Mouse (Mus musculus) CH12.LX (cell line): Measurements from ENCODE around the gene Stx5a. TPM values are rescaled to one million over a fixed set of nuclear protein-coding genes. Genes with fewer than 3 reads are reported as not detected.
A peak's percentile ranks its signal among the peaks of the same experiment; 100 is the strongest.

ENCODE experiments used
- DNase-seq: peaks from one replicate; pipeline ENCODE4 v3.0.0-alpha.2; 2013; ENCODE audit errors: extremely low read depth
- H3K27ac ChIP-seq: 2 replicates; pipeline ENCODE4 v1.5.1; 2012; ENCODE audit warnings: low read depth, mild to moderate bottlenecking, control low read depth, moderate library complexity; ENCODE audit not compliant: insufficient read depth
- H3K27me3 ChIP-seq: replicated peaks from 2 replicates; pipeline ENCODE3; 2012; ENCODE audit warnings: inconsistent platforms
- H3K36me3 ChIP-seq, 2 experiments: replicated peaks in 1 of 2; 2 replicates each; pipeline versions ENCODE3 to v1.6.1; 2012; ENCODE audit warnings: inconsistent platforms in 1 of 2, low read length in 1 of 2, mild to moderate bottlenecking in 1 of 2, mixed read lengths in 1 of 2, moderate library complexity in 1 of 2; ENCODE audit not compliant: control insufficient read depth in 1 of 2, insufficient read depth in 1 of 2
- H3K4me1 ChIP-seq, 2 experiments: 2 replicates each; pipeline ENCODE4 v1.6.1; 2012; ENCODE audit warnings: inconsistent platforms in 1 of 2, moderate library complexity in 1 of 2; ENCODE audit not compliant: insufficient read depth in 2 of 2, control insufficient read depth in 1 of 2
- H3K4me2 ChIP-seq: 2 replicates; pipeline ENCODE4 v1.6.1; 2012; ENCODE audit warnings: low read depth, mild to moderate bottlenecking, control low read depth; ENCODE audit not compliant: poor library complexity, insufficient read depth, severe bottlenecking
- H3K4me3 ChIP-seq, 3 experiments: fragments of 150-350 bp in 1 of 3; sonication (generic) in 1 of 3; replicated peaks in 1 of 3; 2 replicates each; pipeline versions ENCODE3 to v1.5.1; 2011 to 2012; ENCODE audit warnings: low read depth in 2 of 3, low read length in 2 of 3, mild to moderate bottlenecking in 2 of 3, moderate library complexity in 2 of 3, control low read depth in 1 of 3, improper control_type of control experiment in 1 of 3, inconsistent platforms in 1 of 3, mixed read lengths in 1 of 3; ENCODE audit not compliant: poor library complexity in 1 of 3
- H3K79me2 ChIP-seq: replicated peaks from 2 replicates; pipeline ENCODE4 v1.6.1; 2012; ENCODE audit warnings: mild to moderate bottlenecking, moderate library complexity; ENCODE audit not compliant: control insufficient read depth, poor library complexity, insufficient read depth, severe bottlenecking; ENCODE audit errors: extremely low read depth
- H3K9ac ChIP-seq: 2 replicates; pipeline ENCODE4 v1.6.1; 2012; ENCODE audit warnings: low read depth, mild to moderate bottlenecking, control low read depth, moderate library complexity; ENCODE audit not compliant: insufficient read depth
- H3K9me3 ChIP-seq: replicated peaks from 2 replicates; pipeline ENCODE3; 2012; ENCODE audit warnings: low read length, inconsistent platforms, mixed read lengths
- BHLHE40 ChIP-seq: IDR thresholded peaks from 2 replicates; pipeline ENCODE4 v1.6.1; 2011; ENCODE audit warnings: mild to moderate bottlenecking, low read depth, low read length, improper control_type of control experiment
- CHD1 ChIP-seq: IDR thresholded peaks from 2 replicates; pipeline ENCODE4 v1.6.1; 2012; ENCODE audit warnings: low read depth, low read length, improper control_type of control experiment, inconsistent platforms
- CHD2 ChIP-seq: IDR thresholded peaks from 2 replicates; pipeline ENCODE4 v1.6.1; 2011; ENCODE audit warnings: low read length, improper control_type of control experiment
- CTCF ChIP-seq, 2 experiments: IDR thresholded peaks in 1 of 2; conservative IDR thresholded peaks in 1 of 2; 2 replicates each; pipeline ENCODE4 v1.5.1; 2011 to 2012; ENCODE audit warnings: low read depth in 2 of 2, low read length in 2 of 2, improper control_type of control experiment in 1 of 2, inconsistent platforms in 1 of 2, mild to moderate bottlenecking in 1 of 2, moderate library complexity in 1 of 2
- ELF1 ChIP-seq: IDR thresholded peaks from 2 replicates; pipeline ENCODE4 v1.6.1; 2014; ENCODE audit warnings: low read depth, mild to moderate bottlenecking, inconsistent platforms, low read length, improper control_type of control experiment
- EP300 ChIP-seq: IDR thresholded peaks from 2 replicates; pipeline ENCODE4 v1.6.1; 2011; ENCODE audit warnings: low read length, improper control_type of control experiment
- ETS1 ChIP-seq: conservative IDR thresholded peaks from 2 replicates; pipeline ENCODE4 v1.6.1; 2012; ENCODE audit warnings: low read depth, mild to moderate bottlenecking, inconsistent platforms, low read length, improper control_type of control experiment, moderate library complexity
- GABPA ChIP-seq: IDR thresholded peaks from 2 replicates; pipeline ENCODE4 v1.6.1; 2012; ENCODE audit warnings: low read depth, low read length, improper control_type of control experiment, inconsistent platforms; ENCODE audit not compliant: insufficient replicate concordance
- JUN ChIP-seq: IDR thresholded peaks from 2 replicates; pipeline ENCODE4 v1.6.1; 2011; ENCODE audit warnings: low read depth, mild to moderate bottlenecking, low read length, improper control_type of control experiment, moderate library complexity; ENCODE audit not compliant: insufficient read depth
- KAT2A ChIP-seq: IDR thresholded peaks from 2 replicates; pipeline ENCODE4 v1.6.1; 2012; ENCODE audit warnings: low read length, improper control_type of control experiment, inconsistent platforms; ENCODE audit not compliant: insufficient replicate concordance
- MAFK ChIP-seq: IDR thresholded peaks from 2 replicates; pipeline ENCODE4 v1.6.1; 2011; ENCODE audit warnings: low read length, improper control_type of control experiment; ENCODE audit not compliant: insufficient replicate concordance
- MAX ChIP-seq: IDR thresholded peaks from 2 replicates; pipeline ENCODE4 v1.6.1; 2011; ENCODE audit warnings: low read length, improper control_type of control experiment
- MAZ ChIP-seq: IDR thresholded peaks from 2 replicates; pipeline ENCODE4 v1.6.1; 2012; ENCODE audit warnings: low read depth, mild to moderate bottlenecking, inconsistent platforms, low read length, improper control_type of control experiment, moderate library complexity
- MYC ChIP-seq: IDR thresholded peaks from 2 replicates; pipeline ENCODE4 v1.6.1; 2011; ENCODE audit warnings: low read depth, mild to moderate bottlenecking, improper control_type of control experiment, low read length
- NRF1 ChIP-seq: IDR thresholded peaks from 2 replicates; pipeline ENCODE4 v1.6.1; 2014; ENCODE audit warnings: low read depth, mild to moderate bottlenecking, inconsistent platforms, low read length, improper control_type of control experiment, moderate library complexity
- PAX5 ChIP-seq: IDR thresholded peaks from 2 replicates; pipeline ENCODE4 v1.6.1; 2012; ENCODE audit warnings: low read length, inconsistent platforms, mixed read lengths
- POLR2AphosphoS2 ChIP-seq: IDR thresholded peaks from 2 replicates; pipeline ENCODE4 v1.6.1; 2011; ENCODE audit warnings: low read depth, low read length, improper control_type of control experiment
- RAD21 ChIP-seq: IDR thresholded peaks from 2 replicates; pipeline ENCODE4 v1.6.1; 2011; ENCODE audit warnings: low read depth, mild to moderate bottlenecking, low read length, improper control_type of control experiment, moderate library complexity
- RCOR1 ChIP-seq: conservative IDR thresholded peaks from 2 replicates; pipeline ENCODE4 v1.6.1; 2012; ENCODE audit warnings: low read depth, mild to moderate bottlenecking, inconsistent platforms, low read length, improper control_type of control experiment
- SIN3A ChIP-seq: IDR thresholded peaks from 2 replicates; pipeline ENCODE4 v1.6.1; 2012; ENCODE audit warnings: low read length, improper control_type of control experiment, inconsistent platforms
- TCF12 ChIP-seq: IDR thresholded peaks from 2 replicates; pipeline ENCODE4 v1.6.1; 2014; ENCODE audit warnings: low read depth, mild to moderate bottlenecking, inconsistent platforms, low read length, improper control_type of control experiment
- UBTF ChIP-seq: IDR thresholded peaks from 2 replicates; pipeline ENCODE4 v1.6.1; 2012; ENCODE audit warnings: low read depth, mild to moderate bottlenecking, inconsistent platforms, low read length, improper control_type of control experiment, moderate library complexity
- USF1 ChIP-seq: IDR thresholded peaks from 2 replicates; pipeline ENCODE4 v1.6.1; 2014; ENCODE audit warnings: low read depth, mild to moderate bottlenecking, inconsistent platforms, low read length, improper control_type of control experiment
- ZC3H11A ChIP-seq: IDR thresholded peaks from 2 replicates; pipeline ENCODE4 v1.6.1; 2012; ENCODE audit warnings: low read depth, mild to moderate bottlenecking, inconsistent platforms, low read length, improper control_type of control experiment
- ZKSCAN1 ChIP-seq: IDR thresholded peaks from 2 replicates; pipeline ENCODE4 v1.6.1; 2012; ENCODE audit warnings: low read depth, inconsistent platforms, low read length, improper control_type of control experiment, borderline replicate concordance
- ZNF384 ChIP-seq: IDR thresholded peaks from 2 replicates; pipeline ENCODE4 v1.6.1; 2012; ENCODE audit warnings: low read depth, low read length, improper control_type of control experiment, inconsistent platforms
- dilution Hi-C: fragments of 300-500 bp; cut with MboI; formaldehyde crosslinking; loops from 2 replicates; pipeline ENCODE4 v1.14.3; 2020; ENCODE audit warnings: low sequenced_read_pairs; ENCODE audit not compliant: extremely low pct_unique_long_range_greater_than_20kb, extremely low pct_ligation_motif_present
- in situ Hi-C: fragments of 300-500 bp; cut with MboI; formaldehyde crosslinking; loops from 3 replicates; pipeline ENCODE4 v1.14.3; 2019; ENCODE audit warnings: low sequenced_read_pairs, low pct_ligation_motif_present, low pct_unique_long_range_greater_than_20kb, mixed read lengths
- polyA plus RNA-seq: library from polyadenylated mRNA; unstranded; fragments of >175 nt; gene quantifications from 2 replicates; pipeline ENCODE4 v1.2.1, GENCODE M21; 2012; ENCODE audit warnings: low read depth; ENCODE audit not compliant: insufficient read length
- total RNA-seq, 2 experiments: library from RNA; depleted of rRNA; stranded (reverse); fragments of 300-350 nt in 1 of 2; fragments of >200 nt in 1 of 2; gene quantifications; 2 replicates each; pipeline ENCODE4 v1.2.3; 2012 to 2014

Stx5a gene
- total and polyA plus RNA-seq, 3 experiments, result 35.2 to 49.1 (median 48.1) TPM

DNA sequence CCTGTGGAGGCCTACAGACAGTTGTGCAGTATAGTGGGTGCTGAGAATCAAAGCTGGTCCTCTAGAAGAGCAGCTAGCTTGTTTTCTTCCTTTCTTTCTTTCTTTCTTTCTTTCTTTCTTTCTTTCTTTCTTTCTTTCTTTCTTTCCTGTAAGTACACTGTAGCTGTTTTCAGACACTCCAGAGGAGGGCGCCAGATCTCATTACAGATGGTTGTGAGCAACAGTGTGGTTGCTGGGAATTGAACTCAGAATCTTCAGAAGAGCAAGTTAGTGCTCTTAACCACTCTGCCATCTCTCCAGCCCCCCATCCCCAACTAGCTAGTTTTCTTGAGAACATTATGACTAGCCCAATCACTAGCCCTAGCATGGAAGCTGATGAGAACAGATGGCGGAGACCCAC is 19.5 kb downstream of the Stx5a start:
- Histone ChIP-seq H3K4me1 (peaks cover 4 to 41% of the 10 kb centered on the region in 2 experiments; a peak in 3 of 4 replicates), H3K27me3 (no peaks in the 10 kb centered on the region), H3K4me2 (no peak overlapping the region), H3K36me3 (peaks cover 38 to 46% of the 10 kb centered on the region in 2 experiments), H3K9me3 (peaks cover 10% of the 10 kb centered on the region)
- dilution Hi-C loops (no loop called here), in situ Hi-C loops (no loop called here)
- no peak for DNase-seq
- TF ChIP-seq CTCF (conservative IDR thresholded peaks at IDR 0.05 in 1 of 2, IDR thresholded peaks at IDR 0.05 in 1 of 2; ENCODE audit: low read depth in 2 of 2, low read length in 2 of 2) (peak in 1 of 2 experiments; percentile 30; a peak in 1 of 4 replicates), ZNF384 (no peak), UBTF (no peak), GABPA (no peak), PAX5 (no peak), CHD1 (no peak), SIN3A (no peak)
- TF ChIP-seq, all 38 proteins: peak for 1
- H3K27ac ChIP-seq, result no peak overlapping the region
- H3K79me2 ChIP-seq, result peaks cover 68% of the 10 kb centered on the region
- H3K9ac ChIP-seq, result no peak overlapping the region
- no peak overlapping the region for H3K4me3 ChIP-seq

DNA sequence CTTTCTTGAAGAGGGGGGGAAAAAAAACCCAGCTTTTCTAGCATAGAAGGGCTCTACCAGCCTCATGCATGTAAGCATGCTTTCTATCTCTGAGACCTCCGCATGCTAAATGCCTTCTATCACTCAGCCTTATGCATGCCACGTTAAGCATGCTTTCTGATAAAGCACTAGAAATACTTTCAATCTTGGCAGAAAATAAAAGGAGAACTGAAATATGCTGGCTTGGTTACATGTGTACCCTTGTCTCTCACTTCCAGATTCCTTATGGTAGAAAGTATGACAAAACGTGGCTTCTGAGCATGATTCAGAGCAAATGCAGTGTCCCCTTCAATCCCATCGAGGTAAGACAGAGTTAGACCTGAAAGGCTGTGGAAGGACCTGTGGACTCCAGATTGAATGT is 22.1 kb downstream of the Stx5a start:
- peaks cover 4 to 32% of the 10 kb centered on the region in 2 experiments; a peak in 3 of 4 replicates for H3K4me1 ChIP-seq
- no peak overlapping the region for H3K4me3 ChIP-seq
- H3K9me3 ChIP-seq, result peaks cover 11% of the 10 kb centered on the region
- no peak overlapping the region for H3K4me2 ChIP-seq
- dilution Hi-C loops (no loop called here), in situ Hi-C loops (no loop called here)
- no peak for DNase-seq
- TF ChIP-seq KAT2A, result no peak
- TF ChIP-seq EP300, result peak; percentile 50; the same call in 1 of the 2 replicates
- TF ChIP-seq MYC, result peak; percentile 73
- no peak for TF ChIP-seq POLR2AphosphoS2
- no peak for TF ChIP-seq PAX5
- 0 out of 2 replicates have a peak, but pooled peaks have one; percentile 34 for TF ChIP-seq MAX
- no peak for TF ChIP-seq USF1
- no peak overlapping the region for H3K27ac ChIP-seq
- no peaks in the 10 kb centered on the region for H3K27me3 ChIP-seq
- peaks cover 48% of the 10 kb centered on the region for H3K79me2 ChIP-seq
- H3K9ac ChIP-seq, result no peak overlapping the region
- H3K36me3 ChIP-seq, result peaks cover 64 to 70% of the 10 kb centered on the region in 2 experiments

DNA sequence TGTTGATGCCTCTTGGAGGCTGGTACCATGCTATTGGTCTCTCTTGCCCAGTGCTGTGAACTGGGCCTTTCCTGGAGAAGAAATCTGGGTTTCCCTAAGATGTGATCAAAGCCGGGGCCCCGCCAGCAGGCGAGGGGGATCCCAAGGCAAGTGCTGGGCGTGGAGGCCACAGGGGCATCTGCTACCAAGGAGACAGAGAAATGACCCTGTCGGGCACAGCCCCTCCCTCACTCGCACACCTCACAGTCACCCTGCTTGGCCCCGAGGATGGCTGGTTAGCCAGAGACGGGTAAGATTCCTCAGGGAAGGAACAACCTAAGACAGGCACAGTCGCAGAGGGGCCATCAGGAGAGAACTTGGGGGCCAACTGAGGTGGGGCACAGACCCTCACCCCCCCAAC is 24.3 kb downstream of the Stx5a start:
- no peaks in the 10 kb centered on the region for H3K27me3 ChIP-seq
- peaks cover 4 to 33% of the 10 kb centered on the region in 2 experiments; a peak in 3 of 4 replicates for H3K4me1 ChIP-seq
- peaks cover 27% of the 10 kb centered on the region for H3K79me2 ChIP-seq
- no peak for TF ChIP-seq ZKSCAN1
- no peak for TF ChIP-seq SIN3A
- TF ChIP-seq CHD2, result no peak
- no peak for TF ChIP-seq RCOR1
- no peak for TF ChIP-seq NRF1
- no peak for TF ChIP-seq MAFK
- no peak for TF ChIP-seq BHLHE40
- TF ChIP-seq RAD21, result no peak
- TF ChIP-seq MAZ, result no peak
- no peak for TF ChIP-seq ZC3H11A
- no peak for TF ChIP-seq ETS1
- no peak for TF ChIP-seq UBTF
- TF ChIP-seq TCF12, result no peak
- TF ChIP-seq MAX, result no peak
- TF ChIP-seq JUN, result no peak
- TF ChIP-seq ELF1, result no peak
- TF ChIP-seq GABPA, result no peak
- H3K4me2 ChIP-seq, result no peak overlapping the region
- peaks cover 11% of the 10 kb centered on the region for H3K9me3 ChIP-seq
- H3K36me3 ChIP-seq, result peaks cover 75 to 92% of the 10 kb centered on the region in 2 experiments
- no peak for DNase-seq
- H3K4me3 ChIP-seq, result no peak overlapping the region
- no peak overlapping the region for H3K9ac ChIP-seq
- dilution Hi-C loops, result no loop called here
- no peak overlapping the region for H3K27ac ChIP-seq
- in situ Hi-C loops, result no loop called here
